ENCODE assay signal across 8 mouse cellular contexts in genomic region chr9:57130577-57131433, GRCm38 (mm10). TPM values are rescaled to one million over a fixed set of nuclear protein-coding genes. Genes with fewer than 3 reads are reported as not detected.
DNase-seq lines count a peak whose midpoint lies in the region; ATAC-seq lines count a peak whose summit lies in the region.

TSS of gene Man2c1 (plus strand) at chr9:57130690.

- DNase-seq in adipocyte (ENCODE audit: low spot score), result peak; percentile 96
- DNase-seq in embryo, embryonic 10 days (ENCODE audit: low spot score), result peak; percentile 98
- peak; percentile 94 for DNase-seq in gastrocnemius, postnatal 10 days
- DNase-seq in induced T-regulatory cell, adult 2 months (ENCODE audit: low read depth), result peak; percentile 97
- peak; percentile 88 to 95 for DNase-seq in left cerebral cortex, adult 9 months (ENCODE audit: low spot score in 2 of 2)
- DNase-seq in right cerebral cortex, postnatal 14 days, result peak; percentile 97
- peak; percentile 88 to 93 for DNase-seq in urinary bladder, postnatal 36 days (ENCODE audit: low spot score in 2 of 2)

- peak; percentile 90 for ATAC-seq in megakaryocyte progenitor cell, adult 5-6 weeks (replicated peaks; ENCODE audit: poor library complexity)

RNA-seq across cellular contexts. Expression of gene Man2c1, which starts in this region (rescaled TPM):
- total RNA-seq in gastrocnemius, postnatal 10 days (2021), result 10 to 100 TPM; 48.9 to 61.6 TPM
- 42.4 and 53.8 TPM in 2 replicates for total RNA-seq in megakaryocyte progenitor cell, adult 5-6 weeks (2015)
- total RNA-seq in megakaryocyte progenitor cell, adult 5-6 weeks (2017), result 50.6 and 61.7 TPM in 2 replicates

Comparison
In these comparisons a context has a peak if more than half of its experiments do, and no peak if none do; other contexts are left out.
1. Peak in every context shown above with its lines: DNase-seq and ATAC-seq.